16 mouse cellular contexts compared by ENCODE assay signal in genomic region chr2:60404763-60405162, GRCm38 (mm10).
"Had no signal": no experiment of that assay in that cellular context is flagged by ENCODE, and none has a peak within 500 bp of the region (broad histone marks: within the 10 kb centered on the region; RNA-seq: fewer than 3 reads in every experiment).

No protein-coding gene starts in this region.

- H3K27me3 ChIP-seq: neural tube, embryonic 13.5 days; neural tube, embryonic 15.5 days; stomach, embryonic 15.5 days had no signal

- H3K9ac ChIP-seq: neural tube, embryonic 13.5 days; neural tube, embryonic 15.5 days; stomach, embryonic 15.5 days had no signal

- H3K36me3 ChIP-seq: neural tube, embryonic 13.5 days; neural tube, embryonic 15.5 days; stomach, embryonic 15.5 days had no signal

- H3K9me3 ChIP-seq: neural tube, embryonic 13.5 days; neural tube, embryonic 15.5 days; stomach, embryonic 15.5 days had no signal

- H3K4me3 ChIP-seq: neural tube, embryonic 13.5 days; neural tube, embryonic 15.5 days; stomach, embryonic 15.5 days had no signal

- H3K4me1 ChIP-seq: neural tube, embryonic 13.5 days; neural tube, embryonic 15.5 days; stomach, embryonic 15.5 days had no signal

- H3K4me2 ChIP-seq: neural tube, embryonic 13.5 days; neural tube, embryonic 15.5 days; stomach, embryonic 15.5 days had no signal

- H3K27ac ChIP-seq: neural tube, embryonic 13.5 days; neural tube, embryonic 15.5 days; stomach, embryonic 15.5 days; stomach, postnatal 0 days had no signal

- DNase-seq: retina, postnatal 1 day; right cerebral cortex, adult 18-20 months; right cerebral cortex, postnatal 14 days; right cerebral cortex, postnatal 25 days; right cerebral cortex, postnatal 4 days; spleen, adult 18-20 months; thymus, adult 18-20 months; thymus, adult 2 months; thymus, postnatal 14 days; thymus, postnatal 25 days; thymus, postnatal 36 days; thymus, postnatal 4 days had no signal
